Mouse (Mus musculus): Measurements from ENCODE around the gene Duoxa1. TPM values are rescaled to one million over a fixed set of nuclear protein-coding genes. Genes with fewer than 3 reads are reported as not detected.

The Duoxa1 gene
- polyA plus RNA-seq, 2 experiments, result not detected

DNA sequence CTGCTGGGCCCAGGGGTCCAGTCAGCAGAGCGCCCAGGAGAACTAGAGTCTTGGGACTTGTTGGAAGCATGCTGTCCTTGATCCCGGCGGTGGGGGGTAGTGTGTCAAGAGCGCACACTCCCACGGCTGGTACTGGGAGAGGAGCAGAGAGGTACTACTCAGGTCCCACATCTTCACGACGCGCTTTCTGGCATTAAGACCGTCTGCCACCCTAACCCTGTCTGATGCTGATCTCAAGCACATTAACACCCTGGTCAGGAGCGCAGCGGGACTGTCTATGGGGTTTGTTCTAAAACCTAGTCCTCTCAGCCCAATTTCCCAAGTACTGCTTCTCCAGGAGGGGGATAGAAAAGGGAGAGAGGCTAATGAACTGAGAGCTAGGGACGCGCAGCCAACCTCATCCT, 15.4 kb downstream of the Duoxa1 start, which contains the start of gene Duox2:
Duox2 (minus strand) TSS at position 354 of the 404 bp plus-strand sequence.
- Histone ChIP-seq H3K36me3 (replicated peaks; ENCODE audit: control insufficient read depth, insufficient read depth, low read depth) (no peaks in the 10 kb centered on the region), H3K27me3 (ENCODE audit: control insufficient read depth, insufficient read depth, low read length) (peaks cover 83% of the 10 kb centered on the region), H3K4me1 (replicated peaks; ENCODE audit: control insufficient read depth in 2 of 2, insufficient read depth in 2 of 2, low read length in 1 of 2) (0 out of 4 replicates have a peak, but pooled peaks cover 0 to 2% of the 10 kb centered on the region in 2 experiments), H3K4me3 (ENCODE audit: insufficient read depth in 1 of 2, low read depth in 2 of 2, low read length in 2 of 2) (no peak within 1 kb of the TSS), H3K4me2 (ENCODE audit: low read depth) (peak within 1 kb of the TSS; percentile 41), H3K9me3 (ENCODE audit: control insufficient read depth, low read length) (no peaks in the 10 kb centered on the region), H3K27ac (no peak within 1 kb of the TSS), H3K9ac (replicated peaks) (no peak within 1 kb of the TSS)
- 4% methylated on average over 13 of the region's 13 CpGs for WGBS (ENCODE audit: insufficient replicate concordance)
- ATAC-seq (ENCODE audit: insufficient read depth), result no peak
- TF ChIP-seq EP300 (IDR thresholded peaks at IDR 0.05; ENCODE audit: low read depth), result no peak
- TF ChIP-seq CTCF (IDR thresholded peaks at IDR 0.05; ENCODE audit: low read depth), result no peak
- no peak for DNase-seq (ENCODE audit: low read depth in 3 of 3, low spot score in 3 of 3)

DNA sequence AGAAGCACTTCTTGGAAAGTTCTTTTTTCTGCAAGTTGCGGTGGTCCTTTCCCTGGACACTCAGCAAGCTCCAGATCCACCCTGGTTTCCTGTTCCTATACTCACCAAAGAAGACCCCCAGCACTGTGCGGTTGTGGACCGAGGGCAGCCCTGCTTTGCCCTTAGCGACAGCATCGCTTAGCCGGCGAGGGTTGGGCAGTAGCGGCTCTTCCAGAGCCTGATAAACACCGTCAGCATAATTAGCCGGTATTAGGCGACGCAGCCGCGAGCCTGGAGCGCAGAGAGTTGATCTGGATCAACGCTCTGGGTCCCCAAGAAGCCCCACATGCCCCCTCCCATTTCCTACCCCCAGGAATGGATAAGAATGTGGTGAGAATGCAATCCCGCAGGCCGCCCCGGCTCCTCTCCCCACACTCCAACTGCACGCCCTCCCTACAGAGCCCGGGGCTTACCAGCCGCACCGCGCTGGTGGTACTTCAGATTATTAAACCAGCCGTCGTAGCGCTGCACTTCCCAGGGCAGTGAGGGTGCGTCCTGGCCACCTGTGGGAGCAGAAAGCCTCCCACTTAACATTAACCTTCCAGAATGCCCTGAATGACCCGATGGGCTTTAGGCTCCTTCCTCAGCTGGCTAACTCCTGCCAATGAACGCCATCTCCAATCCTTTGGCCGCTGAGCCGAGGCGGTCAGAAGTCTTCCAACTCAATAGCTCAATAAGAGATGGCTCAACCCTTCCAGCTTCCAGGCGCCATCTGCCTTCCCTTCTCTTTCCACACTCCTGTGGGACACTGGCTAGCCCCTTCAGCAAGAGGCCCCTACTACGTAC, 16.0 kb downstream of the Duoxa1 start:
- no peak for TF ChIP-seq EP300 (IDR thresholded peaks at IDR 0.05; ENCODE audit: low read depth)
- TF ChIP-seq CTCF (IDR thresholded peaks at IDR 0.05; ENCODE audit: low read depth), result no peak
- 2% methylated on average over 35 of the region's 35 CpGs for WGBS (ENCODE audit: insufficient replicate concordance)
- Histone ChIP-seq H3K9me3 (ENCODE audit: control insufficient read depth, low read length) (no peaks in the 10 kb centered on the region), H3K4me3 (ENCODE audit: insufficient read depth in 1 of 2, low read depth in 2 of 2, low read length in 2 of 2) (no peak overlapping the region), H3K27me3 (ENCODE audit: control insufficient read depth, insufficient read depth, low read length) (peaks cover 81% of the 10 kb centered on the region), H3K36me3 (replicated peaks; ENCODE audit: control insufficient read depth, insufficient read depth, low read depth) (no peaks in the 10 kb centered on the region), H3K9ac (replicated peaks) (no peak overlapping the region), H3K4me2 (ENCODE audit: low read depth) (no peak overlapping the region), H3K4me1 (replicated peaks; ENCODE audit: control insufficient read depth in 2 of 2, insufficient read depth in 2 of 2, low read length in 1 of 2) (0 out of 4 replicates have a peak, but pooled peaks cover 0 to 2% of the 10 kb centered on the region in 2 experiments), H3K27ac (no peak overlapping the region)
- DNase-seq (ENCODE audit: low read depth in 3 of 3, low spot score in 3 of 3) (no peak), ATAC-seq (ENCODE audit: insufficient read depth) (no peak)

DNA sequence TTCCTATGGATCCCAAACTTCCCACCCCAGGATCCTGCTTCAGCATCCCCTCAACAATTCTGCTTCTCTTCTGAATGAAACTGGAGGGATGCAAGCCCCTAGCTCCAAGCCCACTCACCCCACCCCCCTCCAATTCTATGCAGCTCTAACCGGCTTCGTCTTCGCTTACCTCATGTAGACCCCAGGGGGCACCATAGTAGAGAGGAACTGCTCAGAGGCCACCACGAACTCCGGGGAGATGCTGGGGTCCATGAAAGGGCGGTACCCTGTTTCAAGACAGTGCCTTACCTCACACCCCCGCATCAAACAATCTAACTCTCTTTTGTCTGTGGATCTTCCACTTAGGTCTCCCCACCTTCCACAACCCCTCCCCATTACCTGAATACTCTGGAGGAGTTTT, 18.6 kb downstream of the Duoxa1 start:
- no peak overlapping the region for H3K4me3 ChIP-seq (ENCODE audit: insufficient read depth in 1 of 2, low read depth in 2 of 2, low read length in 2 of 2)
- no peak for TF ChIP-seq CTCF (IDR thresholded peaks at IDR 0.05; ENCODE audit: low read depth)
- no peak for TF ChIP-seq EP300 (IDR thresholded peaks at IDR 0.05; ENCODE audit: low read depth)
- H3K36me3 ChIP-seq (replicated peaks; ENCODE audit: control insufficient read depth, insufficient read depth, low read depth), result no peaks in the 10 kb centered on the region
- peaks cover 55% of the 10 kb centered on the region for H3K27me3 ChIP-seq (ENCODE audit: control insufficient read depth, insufficient read depth, low read length)
- no peak overlapping the region for H3K4me2 ChIP-seq (ENCODE audit: low read depth)
- ATAC-seq (ENCODE audit: insufficient read depth), result no peak
- H3K27ac ChIP-seq, result no peak overlapping the region
- H3K9me3 ChIP-seq (ENCODE audit: control insufficient read depth, low read length), result no peaks in the 10 kb centered on the region
- WGBS (ENCODE audit: insufficient replicate concordance), result 7% methylated on average over 7 of the region's 7 CpGs
- H3K4me1 ChIP-seq (replicated peaks; ENCODE audit: control insufficient read depth in 2 of 2, insufficient read depth in 2 of 2, low read length in 1 of 2), result 0 out of 4 replicates have a peak, but pooled peaks cover 0 to 2% of the 10 kb centered on the region in 2 experiments
- DNase-seq (ENCODE audit: low read depth in 3 of 3, low spot score in 3 of 3), result no peak
- no peak overlapping the region for H3K9ac ChIP-seq (replicated peaks)

DNA sequence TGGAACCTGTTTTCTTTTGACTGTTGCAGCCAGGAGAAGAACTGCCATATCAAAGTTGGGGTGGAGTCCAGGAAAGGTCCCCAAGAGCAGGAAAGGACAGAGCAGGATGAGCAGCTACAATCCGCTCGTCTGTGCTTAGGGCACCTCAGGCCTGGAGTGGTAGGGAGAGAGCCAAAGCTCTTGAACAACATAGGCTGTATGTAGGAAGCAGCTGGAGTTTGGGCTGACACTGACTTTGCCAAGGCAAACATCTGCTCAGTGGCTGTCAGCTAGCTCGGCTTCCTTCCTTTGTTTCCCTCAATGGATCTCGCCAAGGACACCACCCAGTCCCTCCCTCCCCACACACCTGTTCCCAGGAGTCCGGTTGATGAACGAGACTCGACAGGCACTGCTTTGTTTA, 27.4 kb downstream of the Duoxa1 start:
- ATAC-seq (ENCODE audit: insufficient read depth), result no peak
- Histone ChIP-seq H3K36me3 (replicated peaks; ENCODE audit: control insufficient read depth, insufficient read depth, low read depth) (no peaks in the 10 kb centered on the region), H3K27me3 (ENCODE audit: control insufficient read depth, insufficient read depth, low read length) (no peaks in the 10 kb centered on the region), H3K9ac (replicated peaks) (no peak overlapping the region), H3K4me1 (replicated peaks; ENCODE audit: control insufficient read depth in 2 of 2, insufficient read depth in 2 of 2, low read length in 1 of 2) (no peaks in the 10 kb centered on the region), H3K27ac (no peak overlapping the region), H3K9me3 (ENCODE audit: control insufficient read depth, low read length) (no peaks in the 10 kb centered on the region), H3K4me3 (ENCODE audit: insufficient read depth in 1 of 2, low read depth in 2 of 2, low read length in 2 of 2) (no peak overlapping the region), H3K4me2 (ENCODE audit: low read depth) (no peak overlapping the region)
- TF ChIP-seq EP300 (IDR thresholded peaks at IDR 0.05; ENCODE audit: low read depth) (no peak), CTCF (IDR thresholded peaks at IDR 0.05; ENCODE audit: low read depth) (no peak)
- 53% methylated on average over 7 of the region's 7 CpGs for WGBS (ENCODE audit: insufficient replicate concordance)
- DNase-seq (ENCODE audit: low read depth in 3 of 3, low spot score in 3 of 3), result no peak

DNA sequence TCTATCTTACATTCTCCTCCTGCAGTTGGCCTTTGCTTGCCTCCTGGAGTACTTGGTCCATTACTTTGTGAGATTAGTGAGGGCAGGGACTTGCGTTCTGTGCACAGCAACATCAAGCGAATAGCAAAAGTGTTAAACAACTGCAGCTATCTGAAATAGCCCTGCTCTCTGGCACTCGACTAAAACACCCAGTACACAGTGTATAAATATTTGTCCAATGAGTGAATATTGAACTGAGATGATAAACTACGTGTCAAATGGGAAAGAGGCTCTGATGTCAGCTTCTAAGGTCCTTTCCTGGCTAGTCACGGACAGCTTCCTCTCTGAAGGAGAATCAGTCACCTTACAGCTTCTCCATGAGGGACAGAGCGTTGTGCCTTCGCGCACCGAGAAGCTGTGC, 29.4 kb downstream of the Duoxa1 start:
- DNase-seq (ENCODE audit: low read depth in 3 of 3, low spot score in 3 of 3), result no peak
- TF ChIP-seq CTCF (IDR thresholded peaks at IDR 0.05; ENCODE audit: low read depth) (no peak), EP300 (IDR thresholded peaks at IDR 0.05; ENCODE audit: low read depth) (no peak)
- no peaks in the 10 kb centered on the region for H3K27me3 ChIP-seq (ENCODE audit: control insufficient read depth, insufficient read depth, low read length)
- 59% methylated on average over 9 of the region's 9 CpGs for WGBS (ENCODE audit: insufficient replicate concordance)
- H3K4me3 ChIP-seq (ENCODE audit: insufficient read depth in 1 of 2, low read depth in 2 of 2, low read length in 2 of 2), result no peak overlapping the region
- H3K4me2 ChIP-seq (ENCODE audit: low read depth), result no peak overlapping the region
- H3K9ac ChIP-seq (replicated peaks), result no peak overlapping the region
- no peak overlapping the region for H3K27ac ChIP-seq
- no peaks in the 10 kb centered on the region for H3K9me3 ChIP-seq (ENCODE audit: control insufficient read depth, low read length)
- no peak for ATAC-seq (ENCODE audit: insufficient read depth)
- no peaks in the 10 kb centered on the region for H3K4me1 ChIP-seq (replicated peaks; ENCODE audit: control insufficient read depth in 2 of 2, insufficient read depth in 2 of 2, low read length in 1 of 2)
- H3K36me3 ChIP-seq (replicated peaks; ENCODE audit: control insufficient read depth, insufficient read depth, low read depth), result no peaks in the 10 kb centered on the region
